Mouse (Mus musculus): ENCODE data around the gene Tnfrsf8. TPM values are rescaled to one million over a fixed set of nuclear protein-coding genes. Genes with fewer than 3 reads are reported as not detected.
A peak's percentile ranks its signal among the peaks of the same experiment; 100 is the strongest.

The Tnfrsf8 gene
- polyA plus RNA-seq, 1 experiment from 2014 or later = 0.07 TPM

- Histone ChIP-seq H3K27me3 (ENCODE audit: insufficient read depth, low read length) (no peaks in the 10 kb centered on the region), H3K9ac (replicated peaks) (0 out of 2 replicates have a peak overlapping the region, but pooled peaks have one; percentile 8), H3K4me3 (ENCODE audit: low read depth, low read length) (no peak overlapping the region), H3K4me1 (ENCODE audit: insufficient read depth) (peaks cover 46% of the 10 kb centered on the region), H3K36me3 (replicated peaks; ENCODE audit: insufficient read depth, low read length) (0 out of 2 replicates have a peak, but pooled peaks cover 10% of the 10 kb centered on the region), H3K27ac (ENCODE audit: low read depth) (peak overlapping the region; percentile 85; the same call in 1 of the 2 replicates), H3K9me3 (ENCODE audit: low read length) (no peaks in the 10 kb centered on the region), H3K4me2 (ENCODE audit: low read depth, low read length) (no peak overlapping the region)
- ATAC-seq (0 out of 2 replicates have a peak, but pooled peaks have one; percentile 12), DNase-seq (no peak)
- 53% methylated on average over 4 of the region's 4 CpGs for WGBS (ENCODE audit: insufficient replicate concordance)
- TF ChIP-seq EP300 (IDR thresholded peaks at IDR 0.05; ENCODE audit: low read depth) (no peak), CTCF (IDR thresholded peaks at IDR 0.05; ENCODE audit: low read depth) (no peak)
These were observed 75.7 kb downstream of the Tnfrsf8 start for GRCm38 (mm10) chr4:145239049-145239830.

- Histone ChIP-seq H3K4me3 (ENCODE audit: low read depth, low read length) (no peak overlapping the region), H3K4me1 (ENCODE audit: insufficient read depth) (peaks cover 30% of the 10 kb centered on the region), H3K9ac (replicated peaks) (no peak overlapping the region), H3K36me3 (replicated peaks; ENCODE audit: insufficient read depth, low read length) (0 out of 2 replicates have a peak, but pooled peaks cover 7% of the 10 kb centered on the region), H3K4me2 (ENCODE audit: low read depth, low read length) (no peak overlapping the region), H3K9me3 (ENCODE audit: low read length) (no peaks in the 10 kb centered on the region), H3K27me3 (ENCODE audit: insufficient read depth, low read length) (no peaks in the 10 kb centered on the region), H3K27ac (ENCODE audit: low read depth) (no peak overlapping the region)
- no peak for TF ChIP-seq CTCF (IDR thresholded peaks at IDR 0.05; ENCODE audit: low read depth)
- no peak for TF ChIP-seq EP300 (IDR thresholded peaks at IDR 0.05; ENCODE audit: low read depth)
- WGBS (ENCODE audit: insufficient replicate concordance) = 70% methylated on average over 7 of the region's 7 CpGs
- ATAC-seq (no peak), DNase-seq (no peak)
These were observed 78.9 kb downstream of the Tnfrsf8 start for GRCm38 (mm10) chr4:145236027-145236426.

GRCm38 (mm10) chr4:145233487-145234228 is 81.3 kb downstream of the Tnfrsf8 start:
- H3K4me1 ChIP-seq (ENCODE audit: insufficient read depth) = peaks cover 23% of the 10 kb centered on the region
- no peak overlapping the region for H3K4me3 ChIP-seq (ENCODE audit: low read depth, low read length)
- ATAC-seq (peak; percentile 59), DNase-seq (no peak)
- no peak overlapping the region for H3K9ac ChIP-seq (replicated peaks)
- WGBS (ENCODE audit: insufficient replicate concordance) = 40% methylated on average over 3 of the region's 3 CpGs
- no peaks in the 10 kb centered on the region for H3K27me3 ChIP-seq (ENCODE audit: insufficient read depth, low read length)
- 0 out of 2 replicates have a peak, but pooled peaks cover 8% of the 10 kb centered on the region for H3K36me3 ChIP-seq (replicated peaks; ENCODE audit: insufficient read depth, low read length)
- H3K9me3 ChIP-seq (ENCODE audit: low read length) = no peaks in the 10 kb centered on the region
- H3K4me2 ChIP-seq (ENCODE audit: low read depth, low read length) = no peak overlapping the region
- TF ChIP-seq CTCF (IDR thresholded peaks at IDR 0.05; ENCODE audit: low read depth) (no peak), EP300 (IDR thresholded peaks at IDR 0.05; ENCODE audit: low read depth) (no peak)
- peak overlapping the region; percentile 79 for H3K27ac ChIP-seq (ENCODE audit: low read depth)

- no peak overlapping the region for H3K4me2 ChIP-seq (ENCODE audit: low read depth, low read length)
- H3K4me1 ChIP-seq (ENCODE audit: insufficient read depth) = peaks cover 21% of the 10 kb centered on the region
- 0 out of 2 replicates have a peak, but pooled peaks have one; percentile 2 for ATAC-seq
- H3K27ac ChIP-seq (ENCODE audit: low read depth) = 0 out of 2 replicates have a peak overlapping the region, but pooled peaks have one; percentile 18
- H3K36me3 ChIP-seq (replicated peaks; ENCODE audit: insufficient read depth, low read length) = 0 out of 2 replicates have a peak, but pooled peaks cover 6% of the 10 kb centered on the region
- H3K9ac ChIP-seq (replicated peaks) = no peak overlapping the region
- 79% methylated on average over 5 of the region's 5 CpGs for WGBS (ENCODE audit: insufficient replicate concordance)
- no peaks in the 10 kb centered on the region for H3K27me3 ChIP-seq (ENCODE audit: insufficient read depth, low read length)
- TF ChIP-seq EP300 (IDR thresholded peaks at IDR 0.05; ENCODE audit: low read depth) (no peak), CTCF (IDR thresholded peaks at IDR 0.05; ENCODE audit: low read depth) (no peak)
- no peak overlapping the region for H3K4me3 ChIP-seq (ENCODE audit: low read depth, low read length)
- H3K9me3 ChIP-seq (ENCODE audit: low read length) = no peaks in the 10 kb centered on the region
- no peak for DNase-seq
These were observed 83.2 kb downstream of the Tnfrsf8 start for GRCm38 (mm10) chr4:145231732-145232131.

- Histone ChIP-seq H3K36me3 (replicated peaks; ENCODE audit: insufficient read depth, low read length) (0 out of 2 replicates have a peak, but pooled peaks cover 6% of the 10 kb centered on the region), H3K4me3 (ENCODE audit: low read depth, low read length) (no peak overlapping the region), H3K9me3 (ENCODE audit: low read length) (no peaks in the 10 kb centered on the region), H3K4me2 (ENCODE audit: low read depth, low read length) (no peak overlapping the region), H3K4me1 (ENCODE audit: insufficient read depth) (peaks cover 17% of the 10 kb centered on the region), H3K27me3 (ENCODE audit: insufficient read depth, low read length) (no peaks in the 10 kb centered on the region), H3K27ac (ENCODE audit: low read depth) (no peak overlapping the region), H3K9ac (replicated peaks) (no peak overlapping the region)
- ATAC-seq (no peak), DNase-seq (no peak)
- WGBS (ENCODE audit: insufficient replicate concordance) = 73% methylated on average over 2 of the region's 2 CpGs
- TF ChIP-seq CTCF (IDR thresholded peaks at IDR 0.05; ENCODE audit: low read depth) = no peak
- no peak for TF ChIP-seq EP300 (IDR thresholded peaks at IDR 0.05; ENCODE audit: low read depth)
These were observed 84.3 kb downstream of the Tnfrsf8 start for GRCm38 (mm10) chr4:145230647-145231046.
